In genomic region chr5:74829003-74829402, GRCm38 (mm10) we compare ENCODE assay signal across 21 mouse cellular contexts.
DNase-seq lines count a peak whose midpoint lies in the region; ATAC-seq and TF ChIP-seq lines count a peak whose summit lies in the region.
"Had no signal": no experiment of that assay in that cellular context is flagged by ENCODE, and none has a peak within 500 bp of the region (broad histone marks: within the 10 kb centered on the region; RNA-seq: fewer than 3 reads in every experiment).

No protein-coding gene starts in this region.

- no peak overlapping the region for H3K4me3 ChIP-seq in kidney, embryonic 16.5 days (ENCODE audit: low read length)
- H3K4me3 ChIP-seq in midbrain, embryonic 11.5 days (ENCODE audit: low read depth, low read length): no peak overlapping the region
- H3K4me3 ChIP-seq in midbrain, embryonic 15.5 days: no peak overlapping the region
- H3K4me3 ChIP-seq in lung, postnatal 0 days (ENCODE audit: low read depth, low read length): no peak overlapping the region
- no peak overlapping the region for H3K4me3 ChIP-seq in stomach, embryonic 15.5 days (replicated peaks)
- H3K4me3 ChIP-seq in hindbrain, embryonic 16.5 days (ENCODE audit: low read length): no peak overlapping the region
- H3K4me3 ChIP-seq: embryonic facial prominence, embryonic 10.5 days; forebrain, embryonic 13.5 days; heart, embryonic 13.5 days; hindbrain, embryonic 12.5 days had no signal

- DNase-seq in kidney, postnatal 14 days: no peak
- DNase-seq in midbrain, embryonic 11.5 days (ENCODE audit: low spot score, missing footprints): peak; percentile 31
- DNase-seq in lung, postnatal 0 days (ENCODE audit: low spot score): peak; percentile 46
- no peak for DNase-seq in cerebellum, adult 8-10 months
- DNase-seq: adrenal gland, adult 2 months; adrenal gland, postnatal 25 days; cerebellum, adult 18-20 months; cerebellum, postnatal 10 days; forebrain, postnatal 0 days; gastrocnemius, postnatal 25 days; heart, adult 11 months; heart, postnatal 4 days had no signal

- no peak overlapping the region for H3K4me2 ChIP-seq in kidney, embryonic 16.5 days (replicated peaks; ENCODE audit: low read depth, low read length)
- no peak overlapping the region for H3K4me2 ChIP-seq in midbrain, embryonic 11.5 days
- H3K4me2 ChIP-seq in midbrain, embryonic 15.5 days: no peak overlapping the region
- H3K4me2 ChIP-seq in lung, postnatal 0 days (replicated peaks; ENCODE audit: low read depth, low read length): no peak overlapping the region; the same call in 1 of the 2 replicates
- H3K4me2 ChIP-seq in stomach, embryonic 15.5 days: no peak overlapping the region
- H3K4me2 ChIP-seq in hindbrain, embryonic 16.5 days (ENCODE audit: low read length): no peak overlapping the region
- H3K4me2 ChIP-seq: forebrain, embryonic 13.5 days; heart, embryonic 13.5 days; hindbrain, embryonic 12.5 days had no signal

- peak; percentile 63 for TF ChIP-seq EP300 in lung, postnatal 0 days (IDR thresholded peaks at IDR 0.05)

- 69% methylated on average over 9 of the region's 9 CpGs for WGBS in kidney, embryonic 16.5 days
- 90% methylated on average over 9 of the region's 9 CpGs for WGBS in midbrain, embryonic 11.5 days
- whole genome bisulfite sequencing in midbrain, embryonic 15.5 days: 91% methylated on average over 9 of the region's 9 CpGs
- WGBS in lung, postnatal 0 days: 43% methylated on average over 9 of the region's 9 CpGs
- WGBS in stomach, embryonic 15.5 days: 67% methylated on average over 9 of the region's 9 CpGs
- WGBS in hindbrain, embryonic 16.5 days: 92% methylated on average over 9 of the region's 9 CpGs

- no peak for ATAC-seq in kidney, embryonic 16.5 days (ENCODE audit: low FRiP score, low TSS enrichment)
- ATAC-seq in midbrain, embryonic 11.5 days (ENCODE audit: low FRiP score): no peak
- ATAC-seq in midbrain, embryonic 15.5 days (replicated peaks): no peak
- no peak; the same call in 1 of the 2 replicates for ATAC-seq in lung, postnatal 0 days
- no peak for ATAC-seq in stomach, embryonic 15.5 days (ENCODE audit: insufficient read depth, low FRiP score, low read depth)
- ATAC-seq in hindbrain, embryonic 16.5 days: no peak
- ATAC-seq: activated CD4-positive, CD25-positive, alpha-beta regulatory T cell, adult 4 months; forebrain, embryonic 13.5 days; forebrain, postnatal 0 days had no signal

- peak overlapping the region; percentile 54; the same call in 1 of the 2 replicates for H3K27ac ChIP-seq in kidney, embryonic 16.5 days (ENCODE audit: low read length)
- no peak overlapping the region for H3K27ac ChIP-seq in midbrain, embryonic 11.5 days (ENCODE audit: low read depth, low read length)
- H3K27ac ChIP-seq in midbrain, embryonic 15.5 days: no peak overlapping the region
- 0 out of 2 replicates have a peak overlapping the region, but pooled peaks have one; percentile 26 for H3K27ac ChIP-seq in lung, postnatal 0 days (ENCODE audit: low read length)
- peak overlapping the region; percentile 44; the same call in 1 of the 2 replicates for H3K27ac ChIP-seq in stomach, embryonic 15.5 days
- H3K27ac ChIP-seq in hindbrain, embryonic 16.5 days (ENCODE audit: low read depth, low read length): no peak overlapping the region
- H3K27ac ChIP-seq: embryonic facial prominence, embryonic 10.5 days; forebrain, embryonic 13.5 days; heart, embryonic 13.5 days; hindbrain, embryonic 12.5 days had no signal

- no peaks in the 10 kb centered on the region for H3K36me3 ChIP-seq in kidney, embryonic 16.5 days (ENCODE audit: insufficient read depth, low read length)
- no peaks in the 10 kb centered on the region for H3K36me3 ChIP-seq in midbrain, embryonic 11.5 days (ENCODE audit: control insufficient read depth, insufficient read depth, low read length)
- no peaks in the 10 kb centered on the region for H3K36me3 ChIP-seq in midbrain, embryonic 15.5 days (replicated peaks)
- H3K36me3 ChIP-seq in lung, postnatal 0 days (ENCODE audit: insufficient read depth, low read length): no peaks in the 10 kb centered on the region
- H3K36me3 ChIP-seq in stomach, embryonic 15.5 days: no peaks in the 10 kb centered on the region
- no peaks in the 10 kb centered on the region for H3K36me3 ChIP-seq in hindbrain, embryonic 16.5 days (ENCODE audit: control insufficient read depth, insufficient read depth, low read length)
- H3K36me3 ChIP-seq: embryonic facial prominence, embryonic 10.5 days; heart, embryonic 13.5 days; hindbrain, embryonic 12.5 days had no signal

- no peaks in the 10 kb centered on the region for H3K9me3 ChIP-seq in kidney, embryonic 16.5 days (ENCODE audit: low read length)
- no peaks in the 10 kb centered on the region for H3K9me3 ChIP-seq in midbrain, embryonic 11.5 days (ENCODE audit: control insufficient read depth, low read length)
- no peaks in the 10 kb centered on the region for H3K9me3 ChIP-seq in midbrain, embryonic 15.5 days
- H3K9me3 ChIP-seq in lung, postnatal 0 days (ENCODE audit: low read length): no peaks in the 10 kb centered on the region
- no peaks in the 10 kb centered on the region for H3K9me3 ChIP-seq in stomach, embryonic 15.5 days
- H3K9me3 ChIP-seq in hindbrain, embryonic 16.5 days (ENCODE audit: control insufficient read depth, low read length): no peaks in the 10 kb centered on the region
- H3K9me3 ChIP-seq: embryonic facial prominence, embryonic 10.5 days; forebrain, embryonic 13.5 days; heart, embryonic 13.5 days; hindbrain, embryonic 12.5 days had no signal

- TF ChIP-seq CTCF in lung, postnatal 0 days (IDR thresholded peaks at IDR 0.05): no peak

- no peaks in the 10 kb centered on the region for H3K27me3 ChIP-seq in kidney, embryonic 16.5 days (ENCODE audit: insufficient read depth, low read length)
- no peaks in the 10 kb centered on the region for H3K27me3 ChIP-seq in midbrain, embryonic 11.5 days (ENCODE audit: control insufficient read depth, insufficient read depth, low read length)
- H3K27me3 ChIP-seq in midbrain, embryonic 15.5 days (replicated peaks): no peaks in the 10 kb centered on the region
- no peaks in the 10 kb centered on the region for H3K27me3 ChIP-seq in lung, postnatal 0 days (replicated peaks; ENCODE audit: insufficient read depth, low read length)
- no peaks in the 10 kb centered on the region for H3K27me3 ChIP-seq in stomach, embryonic 15.5 days (replicated peaks)
- H3K27me3 ChIP-seq in hindbrain, embryonic 16.5 days (replicated peaks; ENCODE audit: control insufficient read depth, insufficient read depth, low read length): no peaks in the 10 kb centered on the region
- H3K27me3 ChIP-seq: forebrain, embryonic 13.5 days; hindbrain, embryonic 12.5 days had no signal

- no peak overlapping the region for H3K9ac ChIP-seq in kidney, embryonic 16.5 days (replicated peaks; ENCODE audit: low read length)
- H3K9ac ChIP-seq in midbrain, embryonic 11.5 days (ENCODE audit: low read length): no peak overlapping the region
- no peak overlapping the region for H3K9ac ChIP-seq in midbrain, embryonic 15.5 days
- H3K9ac ChIP-seq in lung, postnatal 0 days (replicated peaks; ENCODE audit: low read depth): no peak overlapping the region
- no peak overlapping the region for H3K9ac ChIP-seq in stomach, embryonic 15.5 days
- H3K9ac ChIP-seq in hindbrain, embryonic 16.5 days (ENCODE audit: low read depth, low read length): no peak overlapping the region
- H3K9ac ChIP-seq: forebrain, embryonic 13.5 days; forebrain, postnatal 0 days; heart, embryonic 13.5 days; hindbrain, embryonic 12.5 days had no signal

- H3K4me1 ChIP-seq in kidney, embryonic 16.5 days (ENCODE audit: insufficient read depth, low read length): 0 out of 2 replicates have a peak, but pooled peaks cover 3% of the 10 kb centered on the region
- H3K4me1 ChIP-seq in midbrain, embryonic 11.5 days (ENCODE audit: control insufficient read depth, insufficient read depth, low read length): no peaks in the 10 kb centered on the region
- H3K4me1 ChIP-seq in midbrain, embryonic 15.5 days: no peaks in the 10 kb centered on the region
- no peaks in the 10 kb centered on the region for H3K4me1 ChIP-seq in lung, postnatal 0 days (ENCODE audit: insufficient read depth, low read depth, low read length)
- peaks cover 4% of the 10 kb centered on the region; the same call in 1 of the 2 replicates for H3K4me1 ChIP-seq in stomach, embryonic 15.5 days
- H3K4me1 ChIP-seq in hindbrain, embryonic 16.5 days (ENCODE audit: control insufficient read depth, insufficient read depth, low read depth, low read length): no peaks in the 10 kb centered on the region
- H3K4me1 ChIP-seq: forebrain, embryonic 13.5 days had no signal

Comparison
In these comparisons a context has a peak if more than half of its experiments do, and no peak if none do; other contexts are left out.
1. H3K27ac ChIP-seq: peak in kidney, embryonic 16.5 days (single experiment), lung, postnatal 0 days (single experiment) and stomach, embryonic 15.5 days (single experiment); none in midbrain, embryonic 11.5 days (single experiment), midbrain, embryonic 15.5 days (single experiment) and hindbrain, embryonic 16.5 days (single experiment).
2. DNase-seq: peak in midbrain, embryonic 11.5 days (single experiment) and lung, postnatal 0 days (single experiment); none in kidney, postnatal 14 days (single experiment) and cerebellum, adult 8-10 months (single experiment).